Mouse (Mus musculus): ENCODE measurements around the gene Rab14.

DNA sequence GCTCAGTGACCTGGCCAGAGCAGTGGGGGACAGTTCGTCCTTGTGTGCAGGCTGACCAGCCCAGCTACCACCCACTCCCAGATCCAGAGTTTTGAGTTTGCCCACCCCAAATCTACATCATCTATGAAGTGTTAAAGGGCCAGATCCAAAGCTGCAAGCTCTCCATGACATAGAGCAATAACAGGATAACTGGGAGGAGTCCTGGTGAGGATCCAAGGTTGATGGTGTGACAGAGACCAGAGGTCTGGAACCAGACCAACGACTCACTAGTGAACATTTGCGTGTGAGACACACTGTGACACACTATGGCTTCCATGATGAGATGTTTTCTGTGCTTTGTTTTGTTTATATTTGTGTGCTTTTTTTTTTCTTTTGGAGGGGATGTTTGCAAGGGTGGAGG lies 7.1 kb upstream of the Rab14 start:
- TF ChIP-seq CTCF (IDR thresholded peaks at IDR 0.05; ENCODE audit: low read depth, low read length): no peak
- no peak for TF ChIP-seq GATA1 (IDR thresholded peaks at IDR 0.05; ENCODE audit: borderline replicate concordance, low read length)

Data from G1E (cell line).